Mouse (Mus musculus) cortical plate, adult 2 months (tissue): ENCODE results near the gene Car10. TPM values are rescaled to one million over a fixed set of nuclear protein-coding genes. Genes with fewer than 3 reads are reported as not detected.

Experiments
- H3K27ac ChIP-seq: fragments of 200-500 bp; 2 replicates; pipeline ENCODE4 v1.5.1; 2012; ENCODE audit warnings: low read length, control low read depth, inconsistent platforms; ENCODE audit not compliant: insufficient read depth
- H3K4me1 ChIP-seq: fragments of 200-500 bp; 2 replicates; pipeline ENCODE4 v1.6.1; 2011; ENCODE audit warnings: low read length; ENCODE audit not compliant: control insufficient read depth, insufficient read depth
- H3K4me3 ChIP-seq: fragments of 200-500 bp; 2 replicates; pipeline ENCODE4 v1.5.1; 2011; ENCODE audit warnings: mild to moderate bottlenecking, low read length, control low read depth; ENCODE audit not compliant: insufficient read depth
- CTCF ChIP-seq: fragments of 200-500 bp; IDR thresholded peaks from 2 replicates; pipeline ENCODE4 v1.5.1; 2011; ENCODE audit warnings: mild to moderate bottlenecking, control low read depth, low read length; ENCODE audit not compliant: insufficient read depth; ENCODE audit errors: extremely low read depth
- POLR2A ChIP-seq: fragments of 200-500 bp; IDR thresholded peaks from 2 replicates; pipeline ENCODE4 v1.6.1; 2011; ENCODE audit warnings: mild to moderate bottlenecking, low read length, control low read depth; ENCODE audit not compliant: insufficient read depth; ENCODE audit errors: extremely low read depth
- polyA plus RNA-seq: library from polyadenylated mRNA; depleted of rRNA; stranded (reverse); fragments of >200 nt; gene quantifications from 2 replicates; pipeline ENCODE4 v1.2.3, GENCODE M21; 2012

Car10 gene
- polyA plus RNA-seq, 1 experiment = 88.0 TPM

GRCm38 (mm10) chr11:93251766-93252165 is 153.9 kb downstream of the Car10 start:
- Histone ChIP-seq H3K4me1 (no peaks in the 10 kb centered on the region), H3K27ac (no peak overlapping the region), H3K4me3 (no peak overlapping the region)
- no peak for TF ChIP-seq CTCF
- TF ChIP-seq POLR2A = no peak

GRCm38 (mm10) chr11:93263979-93264378 is 166.2 kb downstream of the Car10 start:
- TF ChIP-seq CTCF = no peak
- no peak for TF ChIP-seq POLR2A
- no peaks in the 10 kb centered on the region for H3K4me1 ChIP-seq

GRCm38 (mm10) chr11:93272016-93272415 is 174.2 kb downstream of the Car10 start:
- TF ChIP-seq CTCF (no peak), POLR2A (no peak)
- Histone ChIP-seq H3K27ac (no peak overlapping the region), H3K4me1 (peaks cover 2% of the 10 kb centered on the region; the same call in 1 of the 2 replicates), H3K4me3 (no peak overlapping the region)

More at GRCm38 (mm10) chr11:93263979-93264378, 166.2 kb downstream of the Car10 start:
- Histone ChIP-seq H3K4me3 (no peak overlapping the region), H3K27ac (no peak overlapping the region)

GRCm38 (mm10) chr11:93273906-93274305 is 176.1 kb downstream of the Car10 start:
- H3K4me1 ChIP-seq = peaks cover 2% of the 10 kb centered on the region; the same call in 1 of the 2 replicates
- TF ChIP-seq POLR2A (no peak), CTCF (no peak)
- no peak overlapping the region for H3K27ac ChIP-seq
- no peak overlapping the region for H3K4me3 ChIP-seq

- TF ChIP-seq CTCF = no peak
- no peak for TF ChIP-seq POLR2A
- Histone ChIP-seq H3K27ac (no peak overlapping the region), H3K4me3 (no peak overlapping the region), H3K4me1 (no peaks in the 10 kb centered on the region; the same call in 1 of the 2 replicates)
These were observed 195.8 kb downstream of the Car10 start for GRCm38 (mm10) chr11:93293661-93294060.

GRCm38 (mm10) chr11:93309981-93310380 is 212.2 kb downstream of the Car10 start:
- no peak overlapping the region for H3K4me3 ChIP-seq
- no peaks in the 10 kb centered on the region for H3K4me1 ChIP-seq
- TF ChIP-seq POLR2A (no peak), CTCF (no peak)
- H3K27ac ChIP-seq = no peak overlapping the region

- TF ChIP-seq CTCF (no peak), POLR2A (no peak)
- no peak overlapping the region for H3K27ac ChIP-seq
- H3K4me3 ChIP-seq = no peak overlapping the region
- H3K4me1 ChIP-seq = peaks cover 2% of the 10 kb centered on the region; the same call in 1 of the 2 replicates
These were observed 239.9 kb downstream of the Car10 start for GRCm38 (mm10) chr11:93337756-93338155.

- TF ChIP-seq CTCF = no peak
- no peak for TF ChIP-seq POLR2A
- H3K27ac ChIP-seq = no peak overlapping the region
- no peaks in the 10 kb centered on the region for H3K4me1 ChIP-seq
- no peak overlapping the region for H3K4me3 ChIP-seq
These were observed 246.1 kb downstream of the Car10 start for GRCm38 (mm10) chr11:93343961-93344360.

GRCm38 (mm10) chr11:93344869-93345268 is 247.0 kb downstream of the Car10 start:
- Histone ChIP-seq H3K4me1 (no peaks in the 10 kb centered on the region), H3K4me3 (no peak overlapping the region), H3K27ac (no peak overlapping the region)
- no peak for TF ChIP-seq CTCF
- no peak for TF ChIP-seq POLR2A

GRCm38 (mm10) chr11:93361576-93361975 is 263.7 kb downstream of the Car10 start:
- H3K4me3 ChIP-seq = no peak overlapping the region
- no peak for TF ChIP-seq POLR2A
- TF ChIP-seq CTCF = no peak
- no peak overlapping the region for H3K27ac ChIP-seq
- H3K4me1 ChIP-seq = no peaks in the 10 kb centered on the region
